Mouse (Mus musculus) heart, adult 2 months (tissue): Measurements from ENCODE around the gene Ctnna2. TPM values are rescaled to one million over a fixed set of nuclear protein-coding genes. Genes with fewer than 3 reads are reported as not detected.
A peak's percentile ranks its signal among the peaks of the same experiment; 100 is the strongest.

Experiments
- DNase-seq, 2 experiments: peaks; one replicate each; pipeline ENCODE4 v3.0.0; 2021
- H3K27ac ChIP-seq: fragments of 200-600 bp; 2 replicates; pipeline ENCODE4 v1.8.1; 2022
- H3K27me3 ChIP-seq: fragments of 200-500 bp; 2 replicates; pipeline ENCODE4 v1.6.1; 2012; ENCODE audit warnings: mild to moderate bottlenecking, low read length, inconsistent platforms, mixed read lengths; ENCODE audit not compliant: control insufficient read depth, insufficient read depth
- H3K36me3 ChIP-seq: fragments of 200-500 bp; 2 replicates; pipeline ENCODE4 v1.6.1; 2012; ENCODE audit warnings: low read length, inconsistent platforms; ENCODE audit not compliant: control insufficient read depth, insufficient read depth
- H3K4me1 ChIP-seq: fragments of 200-500 bp; 2 replicates; pipeline ENCODE4 v1.6.1; 2011; ENCODE audit warnings: low read length; ENCODE audit not compliant: control insufficient read depth, insufficient read depth
- H3K4me3 ChIP-seq: fragments of 200-600 bp; 2 replicates; pipeline ENCODE4 v1.8.1; 2022
- H3K79me2 ChIP-seq: fragments of 200-500 bp; replicated peaks from 2 replicates; pipeline ENCODE4 v1.6.1; 2012; ENCODE audit warnings: mild to moderate bottlenecking, inconsistent platforms, low read length, moderate library complexity, mixed read lengths; ENCODE audit not compliant: control insufficient read depth, insufficient read depth
- H3K9ac ChIP-seq: fragments of 200-500 bp; 2 replicates; pipeline ENCODE4 v1.6.1; 2012; ENCODE audit warnings: low read depth, mild to moderate bottlenecking, control low read depth, inconsistent platforms, low read length, mixed read lengths
- CTCF ChIP-seq: fragments of 200-600 bp; IDR thresholded peaks from 2 replicates; pipeline ENCODE4 v1.8.1; 2022; ENCODE audit warnings: antibody characterized with exemption, mild to moderate bottlenecking, moderate library complexity
- EP300 ChIP-seq: fragments of 200-500 bp; IDR thresholded peaks from 2 replicates; pipeline ENCODE4 v1.6.1; 2011; ENCODE audit warnings: low read depth, low read length, control low read depth; ENCODE audit not compliant: insufficient read depth
- POLR2A ChIP-seq: fragments of 200-500 bp; IDR thresholded peaks from 2 replicates; pipeline ENCODE4 v1.6.1; 2011; ENCODE audit warnings: mild to moderate bottlenecking, low read depth, low read length, control low read depth; ENCODE audit not compliant: insufficient read depth
- WGBS: fragments of 180-500 bp; shearing (Covaris S2); methylation state at CpG from one replicate; pipeline ENCODE4 v1.1.7; 2018; 5-methylcytosine and 5-hydroxymethylcytosine counted together
- intact Hi-C: fragments of 180-260 bp; cut with DNase I; formaldehyde crosslinking; loops from one replicate; pipeline ENCODE4 v1.15.1; 2025
- polyA plus RNA-seq: library from polyadenylated mRNA; depleted of rRNA; stranded (reverse); fragments of >200 nt; gene quantifications from 2 replicates; pipeline ENCODE4 v1.2.3, GENCODE M21; 2012
- total RNA-seq, 2 experiments: library from RNA; stranded (reverse); gene quantifications; 2 replicates each; pipeline ENCODE4 v1.2.3; 2021

The Ctnna2 gene
- total and polyA plus RNA-seq, 3 experiments: 0.06 TPM; not detected in 2

DNA sequence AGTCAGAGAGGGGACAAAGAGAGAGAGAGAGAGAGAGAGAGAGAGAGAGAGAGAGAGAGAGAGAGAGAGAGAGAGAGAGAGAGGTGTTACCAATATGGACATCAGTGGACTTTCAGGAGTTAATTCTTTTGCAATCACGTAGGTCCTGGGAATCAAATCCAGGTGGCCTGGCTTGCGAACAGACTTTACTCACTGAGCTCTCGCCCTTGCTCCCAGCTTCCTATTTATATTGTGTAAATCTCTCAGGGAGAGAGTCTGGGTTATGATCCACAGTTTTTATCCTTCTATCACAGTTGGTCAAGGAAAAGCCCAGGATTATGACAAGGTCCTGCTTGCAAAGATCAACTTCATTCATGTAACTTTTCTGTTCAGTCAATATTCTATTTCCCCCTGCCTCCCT is 714.3 kb downstream of the Ctnna2 start:
- Histone ChIP-seq H3K27ac (no peak overlapping the region), H3K79me2 (no peaks in the 10 kb centered on the region), H3K4me1 (no peaks in the 10 kb centered on the region), H3K4me3 (no peak overlapping the region), H3K27me3 (no peaks in the 10 kb centered on the region), H3K36me3 (no peaks in the 10 kb centered on the region), H3K9ac (no peak overlapping the region)
- DNase-seq: no peak
- no peak for TF ChIP-seq EP300
- TF ChIP-seq POLR2A: no peak
- no peak for TF ChIP-seq CTCF
- 53% methylated on average over 3 of the region's 3 CpGs for WGBS
- intact Hi-C loops: no loop called here

GRCm38 (mm10) chr6:77257358-77258105 is 722.0 kb downstream of the Ctnna2 start:
- intact Hi-C loops: no loop called here
- WGBS: 20% methylated on average over 7 of the region's 7 CpGs
- Histone ChIP-seq H3K27me3 (no peaks in the 10 kb centered on the region), H3K4me1 (no peaks in the 10 kb centered on the region), H3K79me2 (no peaks in the 10 kb centered on the region), H3K27ac (no peak overlapping the region), H3K9ac (no peak overlapping the region), H3K4me3 (no peak overlapping the region), H3K36me3 (no peaks in the 10 kb centered on the region)
- no peak for DNase-seq
- TF ChIP-seq CTCF (peak; percentile 44), POLR2A (no peak)

GRCm38 (mm10) chr6:77256348-77256747 is 723.2 kb downstream of the Ctnna2 start:
- Histone ChIP-seq H3K4me1 (no peaks in the 10 kb centered on the region), H3K79me2 (no peaks in the 10 kb centered on the region), H3K4me3 (no peak overlapping the region), H3K36me3 (no peaks in the 10 kb centered on the region), H3K27me3 (no peaks in the 10 kb centered on the region), H3K27ac (no peak overlapping the region), H3K9ac (no peak overlapping the region)
- intact Hi-C loops: no loop called here
- TF ChIP-seq POLR2A: no peak
- no peak for DNase-seq
- 78% methylated on average over 4 of the region's 4 CpGs for WGBS

GRCm38 (mm10) chr6:77253480-77253879 is 726.0 kb downstream of the Ctnna2 start:
- 66% methylated on average over 5 of the region's 5 CpGs for WGBS
- TF ChIP-seq CTCF (no peak), POLR2A (no peak), EP300 (no peak)
- intact Hi-C loops: no loop called here
- Histone ChIP-seq H3K4me1 (no peaks in the 10 kb centered on the region), H3K9ac (no peak overlapping the region), H3K27me3 (no peaks in the 10 kb centered on the region), H3K36me3 (no peaks in the 10 kb centered on the region), H3K79me2 (no peaks in the 10 kb centered on the region), H3K4me3 (no peak overlapping the region), H3K27ac (no peak overlapping the region)
- DNase-seq: no peak

DNA sequence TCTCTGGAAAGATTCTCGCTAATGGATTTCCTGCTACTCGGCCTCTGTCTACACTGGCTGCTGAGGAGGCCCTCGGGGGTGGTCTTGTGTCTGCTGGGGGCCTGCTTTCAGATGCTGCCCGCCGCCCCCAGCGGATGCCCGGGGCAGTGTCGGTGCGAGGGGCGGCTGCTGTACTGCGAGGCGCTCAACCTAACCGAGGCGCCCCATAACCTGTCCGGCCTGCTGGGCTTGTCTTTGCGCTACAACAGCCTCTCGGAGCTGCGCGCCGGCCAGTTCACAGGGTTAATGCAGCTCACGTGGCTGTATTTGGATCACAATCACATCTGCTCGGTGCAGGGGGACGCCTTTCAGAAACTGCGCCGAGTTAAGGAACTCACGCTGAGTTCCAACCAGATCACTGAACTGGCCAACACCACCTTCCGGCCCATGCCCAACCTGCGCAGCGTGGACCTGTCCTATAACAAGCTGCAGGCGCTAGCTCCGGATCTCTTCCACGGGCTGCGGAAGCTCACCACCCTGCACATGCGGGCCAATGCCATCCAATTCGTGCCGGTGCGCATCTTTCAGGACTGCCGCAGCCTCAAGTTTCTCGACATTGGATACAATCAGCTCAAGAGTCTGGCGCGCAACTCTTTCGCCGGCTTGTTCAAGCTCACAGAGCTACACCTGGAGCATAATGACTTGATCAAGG is 735.8 kb downstream of the Ctnna2 start:
- H3K9ac ChIP-seq: no peak overlapping the region
- intact Hi-C loops: no loop called here
- under 1% methylated on average over 43 of the region's 43 CpGs for WGBS
- H3K4me1 ChIP-seq: no peaks in the 10 kb centered on the region
- no peak overlapping the region for H3K4me3 ChIP-seq
- peaks cover 6% of the 10 kb centered on the region; the same call in 1 of the 2 replicates for H3K27me3 ChIP-seq
- no peaks in the 10 kb centered on the region for H3K36me3 ChIP-seq
- no peak for TF ChIP-seq CTCF
- TF ChIP-seq POLR2A: no peak
- no peak for TF ChIP-seq EP300
- H3K27ac ChIP-seq: no peak overlapping the region
- no peak for DNase-seq
- no peaks in the 10 kb centered on the region for H3K79me2 ChIP-seq

DNA sequence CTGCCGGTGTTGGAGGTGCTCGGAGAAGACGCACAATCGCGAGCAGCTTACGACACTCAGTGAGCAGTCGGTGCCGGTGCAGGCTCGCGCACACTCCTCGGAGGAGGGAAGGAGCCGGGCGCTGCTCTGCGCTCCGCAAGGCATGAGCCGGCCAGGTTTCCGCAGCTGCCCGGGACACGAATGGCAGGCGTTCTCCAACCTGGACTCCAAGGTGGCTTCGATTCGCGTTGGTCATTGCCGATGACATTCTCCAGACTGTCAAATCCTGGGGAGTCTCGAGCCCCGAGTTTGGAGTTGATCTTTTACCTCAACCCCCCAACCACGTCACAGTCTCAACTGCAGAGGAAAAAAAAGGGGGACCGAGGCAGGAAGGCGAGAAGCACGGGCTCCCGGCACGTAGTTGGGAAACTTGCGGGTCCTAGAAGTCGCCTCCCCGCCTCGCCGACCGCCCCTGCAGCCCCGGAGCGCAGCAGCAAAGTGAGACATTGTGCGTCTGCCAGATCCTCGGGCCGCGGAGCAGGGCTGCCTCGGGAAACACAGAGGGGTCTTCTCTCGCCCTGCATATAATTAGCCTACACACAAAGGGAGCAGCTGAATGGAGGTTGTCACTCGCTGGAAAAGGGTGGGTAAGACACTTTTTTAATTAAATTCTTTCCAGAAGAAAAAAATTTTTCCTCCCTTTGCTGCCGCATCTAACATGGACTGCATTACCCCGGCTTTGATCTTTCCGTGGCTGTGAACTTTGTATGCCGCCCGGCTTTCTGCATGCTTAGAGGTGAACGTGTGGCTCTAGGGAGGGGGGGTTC is 736.7 kb downstream of the Ctnna2 start, which contains the start of gene Lrrtm1:
TSS of gene Lrrtm1 (plus strand) at position 89 of the 806 bp plus-strand sequence.
- H3K27me3 ChIP-seq: peaks cover 6% of the 10 kb centered on the region; the same call in 1 of the 2 replicates
- no peaks in the 10 kb centered on the region for H3K4me1 ChIP-seq
- DNase-seq: peak in 1 of 2 experiments; percentile 24
- intact Hi-C loops: no loop called here
- no peak for TF ChIP-seq POLR2A
- TF ChIP-seq CTCF: no peak
- no peak for TF ChIP-seq EP300
- H3K4me3 ChIP-seq: no peak within 1 kb of the TSS
- no peaks in the 10 kb centered on the region for H3K79me2 ChIP-seq
- H3K27ac ChIP-seq: no peak within 1 kb of the TSS
- no peak within 1 kb of the TSS for H3K9ac ChIP-seq
- H3K36me3 ChIP-seq: no peaks in the 10 kb centered on the region
- WGBS: under 1% methylated on average over 53 of the region's 53 CpGs
